Mouse (Mus musculus): ENCODE measurements around the gene Ppm1h.
"Not testable (repeated sequence)": the region's sequence is repeated elsewhere in the genome, so short reads cannot be mapped to it uniquely, and the experiment has no call there.

The Ppm1h gene

GRCm38 (mm10) chr10:122926275-122926674 is 247.7 kb downstream of the Ppm1h start:
- no peak for DNase-seq (ENCODE audit: extremely low spot score)

GRCm38 (mm10) chr10:122930520-122930919 is 252.0 kb downstream of the Ppm1h start:
- no peak for DNase-seq (ENCODE audit: extremely low spot score)

- peak; percentile 36 for DNase-seq (ENCODE audit: extremely low spot score)
Measured at GRCm38 (mm10) chr10:122931193-122931832, 252.8 kb downstream of the Ppm1h start.

GRCm38 (mm10) chr10:122931851-122932550 is 253.4 kb downstream of the Ppm1h start:
- DNase-seq (ENCODE audit: extremely low spot score) = no peak

GRCm38 (mm10) chr10:122933053-122933838 is 254.7 kb downstream of the Ppm1h start:
- no peak for DNase-seq (ENCODE audit: extremely low spot score)

GRCm38 (mm10) chr10:122935406-122935805 is 256.8 kb downstream of the Ppm1h start:
- not testable (repeated sequence) for DNase-seq (ENCODE audit: extremely low spot score)

- not testable (repeated sequence) for DNase-seq (ENCODE audit: extremely low spot score)
Measured at GRCm38 (mm10) chr10:122937380-122937779, 258.8 kb downstream of the Ppm1h start.

- DNase-seq (ENCODE audit: extremely low spot score) = no peak
Measured at GRCm38 (mm10) chr10:122939546-122939945, 261.0 kb downstream of the Ppm1h start.

GRCm38 (mm10) chr10:122942771-122943170 is 264.2 kb downstream of the Ppm1h start:
- no peak for DNase-seq (ENCODE audit: extremely low spot score)

GRCm38 (mm10) chr10:122943824-122944223 is 265.3 kb downstream of the Ppm1h start:
- no peak for DNase-seq (ENCODE audit: extremely low spot score)

- no peak for DNase-seq (ENCODE audit: extremely low spot score)
Measured at GRCm38 (mm10) chr10:122944888-122945287, 266.3 kb downstream of the Ppm1h start.

GRCm38 (mm10) chr10:122950966-122951365 is 272.4 kb downstream of the Ppm1h start:
- no peak for DNase-seq (ENCODE audit: extremely low spot score)

- no peak for DNase-seq (ENCODE audit: extremely low spot score)
Measured at GRCm38 (mm10) chr10:122953576-122953975, 275.0 kb downstream of the Ppm1h start.

GRCm38 (mm10) chr10:122957918-122958317 is 279.4 kb downstream of the Ppm1h start:
- no peak for DNase-seq (ENCODE audit: extremely low spot score)

GRCm38 (mm10) chr10:122958699-122959098 is 280.1 kb downstream of the Ppm1h start:
- no peak for DNase-seq (ENCODE audit: extremely low spot score)

- DNase-seq (ENCODE audit: extremely low spot score) = no peak
Measured at GRCm38 (mm10) chr10:122960216-122960615, 281.7 kb downstream of the Ppm1h start.

- DNase-seq (ENCODE audit: extremely low spot score) = no peak
Measured at GRCm38 (mm10) chr10:122960738-122961137, 282.2 kb downstream of the Ppm1h start.

GRCm38 (mm10) chr10:122961494-122961893 is 282.9 kb downstream of the Ppm1h start:
- no peak for DNase-seq (ENCODE audit: extremely low spot score)

- no peak for DNase-seq (ENCODE audit: extremely low spot score)
Measured at GRCm38 (mm10) chr10:122962651-122963050, 284.1 kb downstream of the Ppm1h start.

GRCm38 (mm10) chr10:122963463-122964240 is 285.1 kb downstream of the Ppm1h start:
- peak; percentile 48 for DNase-seq (ENCODE audit: extremely low spot score)

- DNase-seq (ENCODE audit: extremely low spot score) = no peak
Measured at GRCm38 (mm10) chr10:122964241-122964636, 285.7 kb downstream of the Ppm1h start.

GRCm38 (mm10) chr10:122965650-122966049 is 287.1 kb downstream of the Ppm1h start:
- not testable (repeated sequence) for DNase-seq (ENCODE audit: extremely low spot score)
